Mouse (Mus musculus) limb, embryonic 15.5 days (tissue): Measurements from ENCODE around the gene Slc16a13. TPM values are rescaled to one million over a fixed set of nuclear protein-coding genes. Genes with fewer than 3 reads are reported as not detected.

Source experiments
- ATAC-seq: fragments of 200-750 bp; cut with Nextera tagmentation; 2 replicates; pipeline ENCODE4 v1.8.0; 2017; ENCODE audit warnings: low read depth, moderate TSS enrichment; ENCODE audit not compliant: insufficient number of reproducible peaks, low FRiP score, low TSS enrichment
- H3K27ac ChIP-seq: fragments of 300-500 bp; sonication (generic); 2 replicates; pipeline ENCODE4 v1.5.1; 2015; ENCODE audit warnings: moderate library complexity, mild to moderate bottlenecking, inconsistent platforms
- H3K27me3 ChIP-seq: fragments of 300-500 bp; sonication (generic); 2 replicates; pipeline ENCODE4 v1.6.1; 2015; ENCODE audit warnings: inconsistent platforms
- H3K36me3 ChIP-seq: fragments of 300-500 bp; sonication (generic); 2 replicates; pipeline ENCODE4 v1.6.1; 2015; ENCODE audit warnings: inconsistent platforms
- H3K4me1 ChIP-seq: fragments of 300-500 bp; sonication (generic); 2 replicates; pipeline ENCODE4 v1.6.1; 2015; ENCODE audit warnings: inconsistent platforms
- H3K4me2 ChIP-seq: fragments of 300-500 bp; sonication (generic); 2 replicates; pipeline ENCODE4 v1.6.1; 2015; ENCODE audit warnings: mild to moderate bottlenecking, inconsistent platforms
- H3K4me3 ChIP-seq: fragments of 300-500 bp; sonication (generic); 2 replicates; pipeline ENCODE4 v1.5.1; 2015; ENCODE audit warnings: mild to moderate bottlenecking, inconsistent platforms
- H3K9ac ChIP-seq: fragments of 300-500 bp; sonication (generic); 2 replicates; pipeline ENCODE4 v1.6.1; 2015; ENCODE audit warnings: inconsistent platforms
- H3K9me3 ChIP-seq: fragments of 300-500 bp; sonication (generic); 2 replicates; pipeline ENCODE4 v1.6.1; 2016; ENCODE audit warnings: inconsistent platforms
- WGBS: fragments of 180-500 bp; shearing (Covaris S2); methylation state at CpG from one replicate; pipeline ENCODE4 v1.1.7; 2015; 5-methylcytosine and 5-hydroxymethylcytosine counted together
- polyA plus RNA-seq: library from polyadenylated mRNA; unstranded; fragments of >200 nt; fragmentation: Nextera tagmentation; extraction: Ambion mirVana; gene quantifications from 2 replicates; pipeline ENCODE4 v1.2.1, GENCODE M21; 2015

The Slc16a13 gene
- polyA plus RNA-seq, 1 experiment from 2014 or later: 12.3 TPM

- Histone ChIP-seq H3K4me3 (peak overlapping the region; percentile 4; the same call in 1 of the 2 replicates), H3K36me3 (no peaks in the 10 kb centered on the region), H3K27ac (no peak overlapping the region), H3K27me3 (peaks cover 44% of the 10 kb centered on the region), H3K9me3 (no peaks in the 10 kb centered on the region), H3K4me1 (peaks cover 43% of the 10 kb centered on the region), H3K4me2 (peak overlapping the region; percentile 14; the same call in 1 of the 2 replicates), H3K9ac (no peak overlapping the region)
- 88% methylated on average over 15 of the region's 15 CpGs for WGBS
- no peak for ATAC-seq
Observed at GRCm38 (mm10) chr11:70218741-70219470, 2.0 kb downstream of the Slc16a13 start.

GRCm38 (mm10) chr11:70218039-70218438, 2.8 kb downstream of the Slc16a13 start:
- Histone ChIP-seq H3K4me1 (peaks cover 46% of the 10 kb centered on the region), H3K27me3 (peaks cover 47% of the 10 kb centered on the region)
- WGBS: 89% methylated on average over 4 of the region's 4 CpGs

DNA sequence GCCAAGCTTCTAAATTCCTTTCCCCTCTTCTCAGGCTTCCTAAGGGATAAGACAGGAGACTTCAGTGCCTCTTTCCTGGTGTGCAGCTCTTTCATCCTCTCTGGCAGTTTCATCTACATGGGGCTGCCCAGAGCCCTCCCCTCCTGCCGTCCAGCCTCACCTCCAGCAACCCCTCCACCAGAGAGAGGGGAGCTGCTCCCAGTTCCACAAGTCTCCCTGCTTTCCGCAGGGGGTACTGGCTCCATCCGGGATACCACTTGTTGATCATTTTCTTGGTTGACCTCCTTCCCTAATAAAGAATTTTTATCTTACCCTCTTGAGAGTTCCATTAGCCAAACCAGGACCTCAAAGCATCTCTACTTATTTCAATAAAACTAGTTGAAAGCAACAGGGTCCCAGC, 4.8 kb downstream of the Slc16a13 start:
- Histone ChIP-seq H3K9me3 (no peaks in the 10 kb centered on the region), H3K9ac (no peak overlapping the region), H3K36me3 (no peaks in the 10 kb centered on the region), H3K4me3 (no peak overlapping the region), H3K27me3 (peaks cover 56% of the 10 kb centered on the region), H3K27ac (no peak overlapping the region), H3K4me2 (no peak overlapping the region), H3K4me1 (peaks cover 39% of the 10 kb centered on the region)
- no peak for ATAC-seq
- WGBS: 59% methylated on average over 3 of the region's 3 CpGs

More at GRCm38 (mm10) chr11:70218039-70218438, 2.8 kb downstream of the Slc16a13 start:
- no peak for ATAC-seq
- Histone ChIP-seq H3K9ac (no peak overlapping the region), H3K4me3 (no peak overlapping the region), H3K9me3 (no peaks in the 10 kb centered on the region), H3K36me3 (no peaks in the 10 kb centered on the region), H3K27ac (no peak overlapping the region), H3K4me2 (no peak overlapping the region)

DNA sequence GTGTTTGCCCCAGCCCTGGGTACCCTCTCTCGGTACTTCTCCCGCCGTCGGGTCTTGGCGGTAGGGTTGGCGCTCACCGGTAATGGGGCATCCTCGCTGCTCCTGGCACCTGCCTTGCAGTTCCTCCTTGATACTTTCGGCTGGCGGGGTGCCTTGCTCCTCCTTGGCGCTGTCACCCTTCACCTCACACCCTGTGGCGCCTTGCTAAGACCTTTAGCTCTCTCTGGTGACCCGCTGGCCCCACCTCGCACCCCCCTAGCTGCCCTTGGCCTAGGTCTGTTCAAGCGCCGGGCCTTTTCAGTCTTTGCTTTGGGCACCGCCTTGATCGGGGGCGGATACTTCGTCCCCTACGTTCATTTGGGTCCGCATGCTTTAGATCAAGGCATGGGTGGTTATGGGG, 5.6 kb downstream of the Slc16a13 start:
- Histone ChIP-seq H3K4me3 (no peak overlapping the region), H3K36me3 (no peaks in the 10 kb centered on the region), H3K27me3 (peaks cover 56% of the 10 kb centered on the region), H3K4me2 (no peak overlapping the region), H3K9me3 (no peaks in the 10 kb centered on the region), H3K27ac (no peak overlapping the region), H3K4me1 (peaks cover 32% of the 10 kb centered on the region), H3K9ac (no peak overlapping the region)
- ATAC-seq: no peak
- WGBS: 16% methylated on average over 22 of the region's 22 CpGs

DNA sequence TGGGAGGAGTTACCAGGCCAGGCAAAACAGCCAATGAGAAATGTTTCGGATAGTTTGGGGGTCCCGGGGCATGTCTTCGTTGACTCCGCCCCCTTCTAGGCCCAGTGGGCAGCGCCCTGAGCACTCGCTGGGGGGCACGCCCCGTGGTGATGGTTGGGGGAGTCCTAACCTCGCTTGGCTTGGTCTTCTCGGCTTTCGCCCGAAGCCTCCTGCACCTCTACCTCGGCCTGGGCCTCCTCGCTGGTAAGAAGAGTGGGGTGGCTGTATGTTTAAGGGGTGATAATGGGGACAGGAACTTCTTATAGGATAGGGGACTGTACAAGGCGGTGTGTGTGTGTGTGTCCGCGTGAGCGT, 6.0 kb downstream of the Slc16a13 start:
- Histone ChIP-seq H3K4me3 (peak overlapping the region; percentile 33; the same call in 1 of the 2 replicates), H3K27me3 (peaks cover 56% of the 10 kb centered on the region), H3K4me1 (peaks cover 28% of the 10 kb centered on the region), H3K9ac (no peak overlapping the region), H3K36me3 (no peaks in the 10 kb centered on the region), H3K9me3 (no peaks in the 10 kb centered on the region), H3K4me2 (peak overlapping the region; percentile 60), H3K27ac (no peak overlapping the region)
- WGBS: 9% methylated on average over 18 of the region's 18 CpGs
- no peak for ATAC-seq

- no peak for ATAC-seq
- WGBS: 1% methylated on average over 46 of the region's 46 CpGs
- Histone ChIP-seq H3K27me3 (peaks cover 56% of the 10 kb centered on the region), H3K9ac (0 out of 2 replicates have a peak overlapping the region, but pooled peaks have one; percentile 23), H3K36me3 (no peaks in the 10 kb centered on the region), H3K4me3 (peak overlapping the region; percentile 33), H3K9me3 (no peaks in the 10 kb centered on the region), H3K4me2 (peak overlapping the region; percentile 60), H3K27ac (no peak overlapping the region), H3K4me1 (peaks cover 28% of the 10 kb centered on the region)
Observed at GRCm38 (mm10) chr11:70214191-70214855, 6.5 kb downstream of the Slc16a13 start.

- Histone ChIP-seq H3K9ac (no peak overlapping the region), H3K36me3 (no peaks in the 10 kb centered on the region), H3K4me2 (peak overlapping the region; percentile 60), H3K4me3 (peak overlapping the region; percentile 33), H3K27ac (no peak overlapping the region), H3K4me1 (peaks cover 24% of the 10 kb centered on the region), H3K27me3 (peaks cover 56% of the 10 kb centered on the region), H3K9me3 (no peaks in the 10 kb centered on the region)
- 7% methylated on average over 26 of the region's 26 CpGs for WGBS
- ATAC-seq: no peak
Observed at GRCm38 (mm10) chr11:70213736-70214135, 7.1 kb downstream of the Slc16a13 start.

GRCm38 (mm10) chr11:70212896-70213295, 8.0 kb downstream of the Slc16a13 start:
- WGBS: 14% methylated on average over 9 of the region's 9 CpGs
- H3K4me3 ChIP-seq: no peak overlapping the region
- H3K36me3 ChIP-seq: no peaks in the 10 kb centered on the region
- no peaks in the 10 kb centered on the region for H3K9me3 ChIP-seq
- H3K9ac ChIP-seq: no peak overlapping the region
- no peak overlapping the region for H3K4me2 ChIP-seq
- ATAC-seq: no peak
- no peak overlapping the region for H3K27ac ChIP-seq
- peaks cover 56% of the 10 kb centered on the region for H3K27me3 ChIP-seq
- H3K4me1 ChIP-seq: peaks cover 20% of the 10 kb centered on the region

- H3K4me1 ChIP-seq: peaks cover 20% of the 10 kb centered on the region
- H3K27me3 ChIP-seq: peaks cover 52% of the 10 kb centered on the region
- H3K36me3 ChIP-seq: no peaks in the 10 kb centered on the region
- H3K9me3 ChIP-seq: no peaks in the 10 kb centered on the region
- 52% methylated on average over 6 of the region's 6 CpGs for WGBS
- no peak within 1 kb of the TSS for H3K27ac ChIP-seq
- H3K4me2 ChIP-seq: no peak within 1 kb of the TSS
- no peak within 1 kb of the TSS for H3K9ac ChIP-seq
- ATAC-seq: no peak
- H3K4me3 ChIP-seq: no peak within 1 kb of the TSS
Observed at GRCm38 (mm10) chr11:70212423-70212822, 8.4 kb downstream of the Slc16a13 start, which contains the start of gene Slc16a11. TSS of gene Slc16a11 (plus strand) at chr11:70212752.

DNA sequence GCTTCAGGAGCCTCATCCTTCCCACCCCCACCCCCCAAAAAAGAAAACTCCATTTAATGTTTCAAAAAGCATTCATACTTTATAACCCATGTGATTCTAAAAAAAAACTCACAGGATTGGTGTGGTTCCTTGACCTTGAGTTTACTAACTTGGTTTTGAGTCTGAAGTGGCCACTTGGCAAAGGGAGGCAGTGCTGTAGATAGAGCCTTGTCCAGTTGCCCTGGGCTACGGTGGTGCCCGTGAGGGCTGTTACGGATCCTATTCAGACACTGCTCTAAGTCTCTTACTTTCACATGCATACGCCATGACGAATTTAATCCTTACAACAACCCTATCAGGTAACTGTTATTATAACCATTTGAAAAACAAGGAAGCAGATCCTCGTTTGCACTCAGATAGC, 8.9 kb downstream of the Slc16a13 start:
- peaks cover 48% of the 10 kb centered on the region for H3K27me3 ChIP-seq
- H3K4me3 ChIP-seq: no peak overlapping the region
- no peaks in the 10 kb centered on the region for H3K36me3 ChIP-seq
- 76% methylated on average over 6 of the region's 6 CpGs for WGBS
- H3K27ac ChIP-seq: no peak overlapping the region
- no peak for ATAC-seq
- H3K9me3 ChIP-seq: no peaks in the 10 kb centered on the region
- H3K4me2 ChIP-seq: no peak overlapping the region
- peaks cover 20% of the 10 kb centered on the region for H3K4me1 ChIP-seq
- no peak overlapping the region for H3K9ac ChIP-seq

GRCm38 (mm10) chr11:70210681-70211080, 10.2 kb downstream of the Slc16a13 start:
- Histone ChIP-seq H3K9ac (no peak overlapping the region), H3K4me2 (no peak overlapping the region), H3K4me3 (no peak overlapping the region), H3K36me3 (no peaks in the 10 kb centered on the region), H3K4me1 (peaks cover 20% of the 10 kb centered on the region), H3K9me3 (no peaks in the 10 kb centered on the region), H3K27me3 (peaks cover 35% of the 10 kb centered on the region), H3K27ac (no peak overlapping the region)
- 72% methylated on average over 2 of the region's 2 CpGs for WGBS
- ATAC-seq: no peak; the same call in 1 of the 2 replicates

GRCm38 (mm10) chr11:70208778-70209388, 12.0 kb downstream of the Slc16a13 start:
- Histone ChIP-seq H3K9me3 (no peaks in the 10 kb centered on the region), H3K4me1 (peaks cover 3% of the 10 kb centered on the region), H3K27me3 (peaks cover 17% of the 10 kb centered on the region), H3K36me3 (no peaks in the 10 kb centered on the region), H3K9ac (no peak overlapping the region), H3K4me3 (no peak overlapping the region), H3K4me2 (no peak overlapping the region), H3K27ac (no peak overlapping the region)
- no peak for ATAC-seq
- WGBS: 69% methylated on average over 5 of the region's 5 CpGs
